Mouse (Mus musculus) embryonic fibroblast, embryonic 13.5 days (primary cell): Measurements from ENCODE around the gene Olfr97.

Source experiments
- CTCF ChIP-seq: IDR thresholded peaks from 2 replicates; pipeline ENCODE4 v1.5.1; 2011; ENCODE audit warnings: mild to moderate bottlenecking, control low read depth, low read length, moderate library complexity, borderline replicate concordance; ENCODE audit not compliant: insufficient read depth
- POLR2A ChIP-seq: IDR thresholded peaks from 2 replicates; pipeline ENCODE4 v1.6.1; 2011; ENCODE audit warnings: low read depth, mild to moderate bottlenecking, control low read depth, low read length, moderate library complexity

GRCm38 (mm10) chr17:37221879-37222278 is 15.3 kb downstream of the Olfr97 start:
- no peak for TF ChIP-seq CTCF
- no peak for TF ChIP-seq POLR2A
